Comparison of ENCODE assay signal across 8 mouse cellular contexts in genomic region chr4:154634470-154635240, GRCm38 (mm10). TPM values are rescaled to one million over a fixed set of nuclear protein-coding genes. Genes with fewer than 3 reads are reported as not detected.
DNase-seq lines count a peak whose midpoint lies in the region; ATAC-seq and TF ChIP-seq lines count a peak whose summit lies in the region.

No protein-coding gene starts in this region.

- 13% methylated on average over 44 of the region's 44 CpGs for WGBS in lung, embryonic 14.5 days
- WGBS in heart, embryonic 12.5 days, result 8% methylated on average over 44 of the region's 44 CpGs
- WGBS in limb, embryonic 12.5 days, result 3% methylated on average over 44 of the region's 44 CpGs
- 10% methylated on average over 44 of the region's 44 CpGs for WGBS in neural tube, embryonic 15.5 days

- H3K9ac ChIP-seq in lung, embryonic 14.5 days, result peak overlapping the region; percentile 77
- H3K9ac ChIP-seq in heart, embryonic 12.5 days, result peak overlapping the region; percentile 90
- peak overlapping the region; percentile 100 for H3K9ac ChIP-seq in limb, embryonic 12.5 days (replicated peaks)
- peak overlapping the region; percentile 46; the same call in 1 of the 2 replicates for H3K9ac ChIP-seq in neural tube, embryonic 15.5 days (replicated peaks)

- no peaks in the 10 kb centered on the region for H3K9me3 ChIP-seq in lung, embryonic 14.5 days (ENCODE audit: low read depth, low read length)
- no peaks in the 10 kb centered on the region for H3K9me3 ChIP-seq in heart, embryonic 12.5 days (replicated peaks)
- no peaks in the 10 kb centered on the region for H3K9me3 ChIP-seq in limb, embryonic 12.5 days
- H3K9me3 ChIP-seq in neural tube, embryonic 15.5 days (replicated peaks), result no peaks in the 10 kb centered on the region

- peak overlapping the region; percentile 48; the same call in 1 of the 2 replicates for H3K27ac ChIP-seq in lung, embryonic 14.5 days (ENCODE audit: low read depth)
- peak overlapping the region; percentile 96; the same call in 1 of the 2 replicates for H3K27ac ChIP-seq in heart, embryonic 12.5 days (ENCODE audit: poor library complexity, severe bottlenecking)
- peak overlapping the region; percentile 100 for H3K27ac ChIP-seq in limb, embryonic 12.5 days
- H3K27ac ChIP-seq in neural tube, embryonic 15.5 days (replicated peaks), result peak overlapping the region; percentile 77; the same call in 1 of the 2 replicates

- H3K4me2 ChIP-seq in lung, embryonic 14.5 days, result peak overlapping the region; percentile 90
- H3K4me2 ChIP-seq in heart, embryonic 12.5 days, result peak overlapping the region; percentile 80
- H3K4me2 ChIP-seq in limb, embryonic 12.5 days, result peak overlapping the region; percentile 82
- H3K4me2 ChIP-seq in neural tube, embryonic 15.5 days, result peak overlapping the region; percentile 63

- DNase-seq in lung, embryonic 14.5 days, result peak; percentile 33
- no peak for DNase-seq in lung, postnatal 36 days
- no peak for DNase-seq in left cerebral cortex, adult 9 months (ENCODE audit: low spot score in 2 of 2)
- no peak for DNase-seq in spleen, postnatal 14 days (ENCODE audit: low spot score in 2 of 2)
- DNase-seq in urinary bladder, postnatal 25 days (ENCODE audit: low spot score), result no peak

- H3K4me3 ChIP-seq in lung, embryonic 14.5 days (ENCODE audit: low read depth, low read length), result peak overlapping the region; percentile 67
- peak overlapping the region; percentile 75 for H3K4me3 ChIP-seq in heart, embryonic 12.5 days
- peak overlapping the region; percentile 93 for H3K4me3 ChIP-seq in limb, embryonic 12.5 days (replicated peaks)
- peak overlapping the region; percentile 44 for H3K4me3 ChIP-seq in neural tube, embryonic 15.5 days (replicated peaks)

- no peak for TF ChIP-seq CTCF in lung, embryonic 14.5 days (IDR thresholded peaks at IDR 0.05; ENCODE audit: low read depth)

- ATAC-seq in lung, embryonic 14.5 days (ENCODE audit: insufficient read depth), result no peak
- no peak for ATAC-seq in heart, embryonic 12.5 days (ENCODE audit: insufficient number of reproducible peaks, low FRiP score)
- ATAC-seq in limb, embryonic 12.5 days (ENCODE audit: insufficient number of reproducible peaks, insufficient read depth, low FRiP score, low TSS enrichment, low read depth), result no peak
- ATAC-seq in neural tube, embryonic 15.5 days (ENCODE audit: low FRiP score), result no peak

- H3K36me3 ChIP-seq in lung, embryonic 14.5 days (ENCODE audit: insufficient read depth), result no peaks in the 10 kb centered on the region
- H3K36me3 ChIP-seq in heart, embryonic 12.5 days, result no peaks in the 10 kb centered on the region
- peaks cover 10% of the 10 kb centered on the region; the same call in 1 of the 2 replicates for H3K36me3 ChIP-seq in limb, embryonic 12.5 days
- no peaks in the 10 kb centered on the region for H3K36me3 ChIP-seq in neural tube, embryonic 15.5 days

- H3K27me3 ChIP-seq in lung, embryonic 14.5 days (ENCODE audit: insufficient read depth, low read length), result peaks cover 84% of the 10 kb centered on the region
- peaks cover 68% of the 10 kb centered on the region for H3K27me3 ChIP-seq in heart, embryonic 12.5 days (replicated peaks)
- H3K27me3 ChIP-seq in limb, embryonic 12.5 days, result peaks cover 20% of the 10 kb centered on the region; the same call in 1 of the 2 replicates
- peaks cover 73% of the 10 kb centered on the region for H3K27me3 ChIP-seq in neural tube, embryonic 15.5 days (replicated peaks)

- 0 out of 2 replicates have a peak, but pooled peaks cover 2% of the 10 kb centered on the region for H3K4me1 ChIP-seq in lung, embryonic 14.5 days (ENCODE audit: insufficient read depth)
- peaks cover 50% of the 10 kb centered on the region for H3K4me1 ChIP-seq in heart, embryonic 12.5 days (replicated peaks)
- peaks cover 59% of the 10 kb centered on the region for H3K4me1 ChIP-seq in limb, embryonic 12.5 days (replicated peaks)
- peaks cover 39% of the 10 kb centered on the region for H3K4me1 ChIP-seq in neural tube, embryonic 15.5 days

RNA-seq across cellular contexts. Expression of gene Prdm16, which starts 2.0 kb away (rescaled TPM):
- 19.4 and 21.4 TPM in 2 replicates for polyA plus RNA-seq in lung, embryonic 14.5 days (2014; fragmentation: Nextera tagmentation; extraction: Ambion mirVana)
- 21.8 and 23.0 TPM in 2 replicates for polyA plus RNA-seq in heart, embryonic 12.5 days (2016; fragmentation: Nextera tagmentation; extraction: Ambion mirVana)
- 97.9 and 115 TPM in 2 replicates for polyA plus RNA-seq in limb, embryonic 12.5 days (2016; fragmentation: Nextera tagmentation; extraction: Ambion mirVana)
- 7.7 and 9.0 TPM in 2 replicates for polyA plus RNA-seq in neural tube, embryonic 15.5 days (2015; fragmentation: Nextera tagmentation; extraction: Ambion mirVana)

RNA-seq across cellular contexts. Expression of gene Actrt2, which starts 33.0 kb away (rescaled TPM):
- polyA plus RNA-seq in lung, embryonic 14.5 days (2014; fragmentation: Nextera tagmentation; extraction: Ambion mirVana), result not detected in 2 replicates
- polyA plus RNA-seq in heart, embryonic 12.5 days (2016; fragmentation: Nextera tagmentation; extraction: Ambion mirVana), result not detected in 2 replicates
- polyA plus RNA-seq in limb, embryonic 12.5 days (2016; fragmentation: Nextera tagmentation; extraction: Ambion mirVana), result not detected in 2 replicates
- not detected in 2 replicates for polyA plus RNA-seq in neural tube, embryonic 15.5 days (2015; fragmentation: Nextera tagmentation; extraction: Ambion mirVana)

Comparison
In these comparisons a context has a peak if more than half of its experiments do, and no peak if none do; other contexts are left out.
1. H3K27ac ChIP-seq: peak in every context shown above with its lines; median percentile 100 in limb, embryonic 12.5 days; 96 in heart, embryonic 12.5 days; 77 in neural tube, embryonic 15.5 days; 48 in lung, embryonic 14.5 days.
2. H3K9ac ChIP-seq: peak in every context shown above with its lines; median percentile 100 in limb, embryonic 12.5 days; 90 in heart, embryonic 12.5 days; 77 in lung, embryonic 14.5 days; 46 in neural tube, embryonic 15.5 days.